ENCODE assay signal across 9 mouse cellular contexts in the genomic region with DNA sequence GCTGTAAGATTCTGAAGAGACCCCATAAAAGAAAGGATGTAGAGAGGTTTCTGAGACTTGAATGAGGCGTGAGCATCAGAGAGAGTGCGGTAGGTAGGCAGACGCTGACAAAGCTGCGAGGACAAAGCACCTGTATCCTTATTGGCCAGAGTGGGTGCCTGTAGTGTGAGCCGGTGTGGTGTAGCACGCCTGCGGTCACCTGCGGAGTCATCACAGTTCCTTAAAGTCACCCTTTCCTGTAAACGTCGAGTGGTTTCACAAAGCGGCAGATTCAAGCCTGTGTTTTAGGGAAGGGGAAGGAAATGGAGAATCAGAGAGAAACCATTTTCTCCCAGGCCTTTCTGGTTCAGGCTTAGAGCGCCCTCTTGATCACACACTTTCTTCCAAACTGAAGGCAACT. TPM values are rescaled to one million over a fixed set of nuclear protein-coding genes. Genes with fewer than 3 reads are reported as not detected.
DNase-seq lines count a peak whose midpoint lies in the region; ATAC-seq and TF ChIP-seq lines count a peak whose summit lies in the region.
"Had no signal": no experiment of that assay in that cellular context is flagged by ENCODE, and none has a peak within 500 bp of the region (broad histone marks: within the 10 kb centered on the region; RNA-seq: fewer than 3 reads in every experiment).

No protein-coding gene starts in this region.

- TF ChIP-seq CTCF in left cerebral cortex, adult 2 months (IDR thresholded peaks at IDR 0.05) = peak; percentile 2
- no peak for TF ChIP-seq CTCF in heart, postnatal 0 days (IDR thresholded peaks at IDR 0.05; ENCODE audit: low read depth)
- TF ChIP-seq CTCF in stomach, postnatal 0 days (IDR thresholded peaks at IDR 0.05; ENCODE audit: low read depth) = peak; percentile 28

- no peaks in the 10 kb centered on the region for H3K36me3 ChIP-seq in heart, postnatal 0 days (replicated peaks; ENCODE audit: control insufficient read depth, insufficient read depth, low read length)
- no peaks in the 10 kb centered on the region for H3K36me3 ChIP-seq in stomach, postnatal 0 days (ENCODE audit: control insufficient read depth, insufficient read depth, low read length)
- H3K36me3 ChIP-seq: midbrain, embryonic 10.5 days had no signal

- H3K4me1 ChIP-seq in heart, postnatal 0 days (ENCODE audit: control insufficient read depth, insufficient read depth) = no peaks in the 10 kb centered on the region
- no peaks in the 10 kb centered on the region for H3K4me1 ChIP-seq in stomach, postnatal 0 days (replicated peaks; ENCODE audit: control insufficient read depth, insufficient read depth)
- H3K4me1 ChIP-seq: midbrain, embryonic 10.5 days had no signal

- WGBS in heart, postnatal 0 days = 32% methylated on average over 12 of the region's 12 CpGs
- WGBS in stomach, postnatal 0 days = 37% methylated on average over 12 of the region's 12 CpGs

- H3K4me3 ChIP-seq in left cerebral cortex, adult 2 months = no peak overlapping the region
- no peak overlapping the region for H3K4me3 ChIP-seq in heart, postnatal 0 days (ENCODE audit: low read depth, low read length)
- H3K4me3 ChIP-seq in stomach, postnatal 0 days (ENCODE audit: low read depth, low read length) = no peak overlapping the region
- H3K4me3 ChIP-seq: midbrain, embryonic 10.5 days had no signal

- no peak for TF ChIP-seq EP300 in heart, postnatal 0 days (IDR thresholded peaks at IDR 0.05; ENCODE audit: low read depth)
- TF ChIP-seq EP300 in stomach, postnatal 0 days (optimal IDR thresholded peaks at IDR 0.05) = no peak

- peak overlapping the region; percentile 15; the same call in 1 of the 2 replicates for H3K4me2 ChIP-seq in heart, postnatal 0 days (ENCODE audit: low read depth, low read length)
- no peak overlapping the region for H3K4me2 ChIP-seq in stomach, postnatal 0 days (replicated peaks; ENCODE audit: low read depth)

- ATAC-seq in heart, postnatal 0 days (ENCODE audit: insufficient read depth, low read depth) = no peak
- no peak for ATAC-seq in stomach, postnatal 0 days (ENCODE audit: low FRiP score, low TSS enrichment)

- H3K9ac ChIP-seq in heart, postnatal 0 days (replicated peaks; ENCODE audit: low read depth, low read length) = no peak overlapping the region
- no peak overlapping the region for H3K9ac ChIP-seq in stomach, postnatal 0 days (ENCODE audit: low read length)

- no peak overlapping the region for H3K27ac ChIP-seq in left cerebral cortex, adult 2 months
- H3K27ac ChIP-seq in heart, postnatal 0 days (ENCODE audit: low read depth) = no peak overlapping the region
- no peak overlapping the region for H3K27ac ChIP-seq in stomach, postnatal 0 days (replicated peaks)
- H3K27ac ChIP-seq: midbrain, embryonic 10.5 days had no signal

- H3K27me3 ChIP-seq in heart, postnatal 0 days (ENCODE audit: control insufficient read depth, insufficient read depth, low read length) = no peaks in the 10 kb centered on the region
- H3K27me3 ChIP-seq in stomach, postnatal 0 days (ENCODE audit: control insufficient read depth, insufficient read depth, low read length) = no peaks in the 10 kb centered on the region

- intact Hi-C loops in left cerebral cortex, adult 2 months (cut with DNase I) = no loop called here

- no peaks in the 10 kb centered on the region for H3K9me3 ChIP-seq in heart, postnatal 0 days (replicated peaks; ENCODE audit: control insufficient read depth, low read length)
- H3K9me3 ChIP-seq in stomach, postnatal 0 days (ENCODE audit: control insufficient read depth, low read length) = no peaks in the 10 kb centered on the region
- H3K9me3 ChIP-seq: midbrain, embryonic 10.5 days had no signal

- DNase-seq in left cerebral cortex, adult 2 months (ENCODE audit: extremely low spot score in 1 of 2, low spot score in 2 of 2) = no peak
- no peak for DNase-seq in left cerebral cortex, adult 9 months (ENCODE audit: low spot score in 2 of 2)
- DNase-seq in R1 (ENCODE audit: low read depth, low spot score) = peak; percentile 31
- no peak for DNase-seq in heart, postnatal 0 days (ENCODE audit: low spot score)
- DNase-seq in stomach, postnatal 0 days (ENCODE audit: low spot score) = no peak
- no peak for DNase-seq in yolk sac, embryonic 10.5 days (ENCODE audit: low spot score)
- DNase-seq in gastrocnemius, postnatal 10 days = no peak
- DNase-seq: cerebellum, postnatal 25 days had no signal

RNA-seq across cellular contexts. Expression of a gene that starts 13.9 kb away (rescaled TPM):
- total RNA-seq in left cerebral cortex, adult 2 months (2021) = 1 to 10 TPM; 2.8 to 3.6 TPM
- total RNA-seq in heart, postnatal 0 days (2014; rRNA removed; ENCODE audit: low replicate concordance) = 0.04 TPM in 1 of 2 replicates, not detected in the other
- under 0.01 and 0.05 TPM in 2 replicates for polyA plus RNA-seq in heart, postnatal 0 days (2015; fragmentation: Nextera tagmentation; extraction: Ambion mirVana)
- 0.01 TPM in 2 replicates for polyA plus RNA-seq in stomach, postnatal 0 days (2015; fragmentation: Nextera tagmentation; extraction: Ambion mirVana)
- total RNA-seq in gastrocnemius, postnatal 10 days (2021) = under 1 TPM; 0.02 to 0.07 TPM
